Mouse (Mus musculus) regulatory T cell (primary cell): ENCODE data around the gene Gm20388.
"Not testable (repeated sequence)": the region's sequence is repeated elsewhere in the genome, so short reads cannot be mapped to it uniquely, and the experiment has no call there.

Experiments
- in situ Hi-C: fragments of 300-600 bp; cut with MboI, MseI; formaldehyde crosslinking; loops from one replicate; pipeline ENCODE4 v1.15.1; 2025; ENCODE audit warnings: high pct_unique_total_duplicates

Gm20388 gene

GRCm38 (mm10) chr8:121301978-121302649 lies 1391.5 kb downstream of the Gm20388 start:
- in situ Hi-C loops: no loop called here

DNA sequence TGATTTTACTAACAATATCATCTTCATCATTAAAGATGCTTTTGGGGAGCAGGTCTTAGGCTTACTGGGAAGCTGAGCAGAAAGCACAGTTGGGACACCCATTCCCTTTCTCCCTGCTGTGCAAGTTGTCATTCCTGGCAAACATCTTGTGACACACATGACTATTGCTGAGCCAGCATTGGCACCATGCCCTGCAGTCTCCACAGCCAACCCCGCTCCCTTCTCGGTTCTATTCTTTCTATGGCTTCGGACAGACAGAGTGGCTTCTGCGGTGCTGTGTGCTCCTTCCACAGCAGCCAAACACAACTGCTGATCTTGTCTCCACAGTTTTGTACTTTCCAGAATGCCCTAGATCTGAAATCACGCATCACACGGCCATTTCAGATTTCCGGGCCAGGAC lies 1397.1 kb downstream of the Gm20388 start:
- in situ Hi-C loops: no loop called here

DNA sequence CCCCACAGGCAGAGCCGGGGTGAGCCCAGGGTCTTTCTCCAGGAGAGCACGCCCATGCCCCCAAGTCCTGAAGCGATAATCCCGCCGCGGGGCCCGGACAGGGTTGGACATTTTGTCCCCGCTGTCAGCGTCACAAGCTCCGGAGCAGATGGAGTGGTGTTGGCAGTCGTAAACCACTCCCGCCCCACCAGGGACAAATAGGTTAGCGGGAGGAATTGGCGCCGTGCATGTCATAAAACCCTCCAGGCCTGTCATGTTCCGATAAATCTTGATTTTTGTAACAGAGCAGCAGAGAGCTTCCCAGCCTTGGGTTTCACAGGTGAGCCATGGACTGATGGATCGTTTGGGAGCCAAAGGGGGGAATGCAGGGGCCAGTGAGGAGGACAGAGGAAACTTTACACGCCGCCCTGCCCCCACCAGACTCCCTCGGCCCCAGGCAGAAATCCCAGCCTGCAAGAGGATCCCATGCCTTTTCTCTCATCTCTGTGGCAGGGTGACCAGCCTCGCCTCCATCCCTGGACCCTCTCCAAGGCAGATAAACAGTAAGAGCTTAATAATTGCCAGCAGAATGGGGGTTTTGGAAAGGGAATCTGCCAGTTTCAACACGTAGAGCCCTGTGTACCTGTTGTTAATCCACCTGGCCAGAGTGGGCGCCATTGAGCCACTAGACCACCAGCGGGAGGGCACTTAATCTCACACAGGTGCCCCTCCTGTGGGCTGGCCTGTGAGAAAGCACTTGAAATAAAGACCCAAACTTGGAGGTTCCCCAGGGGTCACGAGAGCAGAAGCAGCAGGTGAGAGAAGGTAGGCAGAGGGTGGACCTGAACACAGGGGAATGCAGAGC lies 1400.6 kb downstream of the Gm20388 start:
- in situ Hi-C loops: no loop called here

DNA sequence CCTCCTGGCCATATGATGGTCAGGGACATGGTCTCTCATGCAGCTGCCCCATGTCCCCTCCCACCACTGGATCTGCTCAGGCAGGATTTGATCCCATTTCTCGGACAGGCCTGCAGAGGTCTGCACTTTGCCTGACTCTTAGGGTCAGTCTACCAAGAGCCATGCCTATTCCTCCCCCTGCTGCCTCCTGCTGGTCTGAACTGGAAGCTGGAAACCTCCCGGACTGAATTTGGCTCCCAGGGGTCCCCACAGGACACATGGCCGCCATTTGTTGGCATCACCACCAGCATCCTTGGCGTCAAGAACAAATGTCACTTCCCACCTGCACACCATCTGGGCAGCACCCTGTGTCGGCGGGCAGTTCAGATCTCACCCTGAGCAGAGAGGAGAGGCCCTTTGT lies 1402.8 kb downstream of the Gm20388 start:
- in situ Hi-C loops: no loop called here

- in situ Hi-C loops: no loop called here
Measured at GRCm38 (mm10) chr8:121314036-121314435, 1403.4 kb downstream of the Gm20388 start.

DNA sequence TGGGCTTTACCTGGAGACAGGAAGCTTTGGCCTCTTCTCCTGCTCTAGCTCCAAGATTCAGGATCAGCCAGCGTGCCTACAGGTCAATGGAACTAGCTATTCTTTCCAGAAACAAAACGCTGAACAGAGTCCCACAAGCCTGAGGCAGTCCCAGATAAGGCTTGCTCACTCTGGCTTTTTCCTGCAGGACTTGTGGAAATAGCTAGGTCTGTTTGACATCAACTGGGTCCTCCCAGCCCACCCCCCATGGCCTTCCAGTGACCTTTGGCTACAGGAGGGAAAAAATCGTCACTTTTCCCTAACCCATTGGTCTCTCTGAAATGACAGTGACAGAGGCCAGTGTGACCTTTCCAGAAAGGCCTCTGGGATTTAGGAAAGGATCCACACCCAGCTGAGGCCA lies 1404.9 kb downstream of the Gm20388 start:
- in situ Hi-C loops: no loop called here

GRCm38 (mm10) chr8:121316009-121316408 lies 1405.4 kb downstream of the Gm20388 start:
- in situ Hi-C loops: no loop called here

DNA sequence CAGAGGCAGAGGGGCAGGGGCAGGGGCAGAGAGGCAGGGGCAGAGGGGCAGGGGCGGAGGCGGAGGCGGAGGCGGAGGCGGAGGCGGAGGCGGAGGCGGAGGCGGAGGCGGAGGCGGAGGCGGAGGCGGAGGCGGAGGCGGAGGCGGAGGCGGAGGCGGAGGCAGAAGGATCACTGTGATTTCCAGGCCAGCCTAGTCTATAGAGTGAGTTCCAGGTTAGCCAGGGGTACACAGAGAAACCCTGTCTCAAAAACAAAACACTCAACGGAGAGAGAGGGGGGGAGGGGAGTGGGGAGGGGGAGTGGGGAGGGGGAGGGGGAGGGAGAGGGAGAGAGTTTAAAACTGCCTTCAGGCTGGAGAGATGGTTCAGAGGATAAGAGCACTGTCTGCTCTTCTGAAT lies 1408.1 kb downstream of the Gm20388 start:
- in situ Hi-C loops: not testable (repeated sequence)

DNA sequence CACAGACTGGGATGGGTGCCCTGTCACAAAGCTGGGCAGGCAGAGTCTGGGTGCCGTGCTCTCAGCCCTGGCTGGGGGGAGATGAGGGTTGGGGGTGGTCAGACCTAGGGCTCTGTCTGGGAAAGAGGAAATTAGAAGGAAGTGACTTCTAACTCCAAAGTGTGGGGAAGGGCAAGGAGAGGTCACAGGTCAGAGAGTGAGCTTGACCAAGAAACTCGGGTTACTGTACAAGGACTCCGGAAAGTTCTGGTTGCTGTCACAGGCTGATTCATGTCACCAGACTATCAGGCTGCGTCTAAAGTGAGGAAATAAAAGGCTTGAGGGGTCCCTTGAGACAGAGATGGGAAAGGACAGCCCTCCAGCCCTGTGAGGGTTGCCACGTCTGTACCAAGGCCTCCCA lies 1408.8 kb downstream of the Gm20388 start:
- in situ Hi-C loops: no loop called here

DNA sequence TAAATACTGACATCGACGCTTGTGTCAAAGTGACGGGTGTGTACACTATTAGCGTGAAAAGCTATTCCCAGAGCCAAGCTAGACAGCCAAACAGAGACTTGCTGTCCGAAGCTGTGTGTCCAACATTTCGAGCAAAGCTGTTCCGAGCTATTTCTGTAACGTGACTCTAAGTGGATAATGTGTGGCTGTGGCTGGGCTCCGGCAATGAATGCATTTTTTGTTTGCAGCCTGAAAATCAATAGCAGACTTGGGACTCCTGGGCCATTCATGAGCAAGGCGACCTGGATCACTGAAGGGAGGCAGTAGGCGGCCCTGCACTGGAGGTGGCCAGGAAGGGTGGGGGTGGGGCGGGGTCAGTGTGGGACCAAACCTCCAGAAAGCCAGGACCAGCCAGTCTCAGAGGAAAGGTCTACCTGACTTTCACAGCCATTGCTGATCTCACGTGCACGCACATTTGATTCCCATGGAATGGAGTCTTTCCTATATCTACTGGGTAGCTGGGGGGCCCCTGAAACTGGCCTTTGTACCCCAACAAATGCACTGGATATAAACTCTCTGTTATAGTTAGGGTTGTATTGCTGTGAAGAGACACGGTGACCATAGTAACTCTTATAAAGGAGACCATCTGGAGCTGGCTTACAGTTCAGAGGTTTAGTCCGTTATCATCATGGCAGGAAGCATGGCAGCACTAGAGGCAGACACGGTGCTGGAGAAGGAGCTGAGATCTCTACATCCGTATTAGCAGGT lies 1415.7 kb downstream of the Gm20388 start:
- in situ Hi-C loops: no loop called here

- in situ Hi-C loops: no loop called here
Measured at GRCm38 (mm10) chr8:121332436-121332835, 1421.8 kb downstream of the Gm20388 start.

DNA sequence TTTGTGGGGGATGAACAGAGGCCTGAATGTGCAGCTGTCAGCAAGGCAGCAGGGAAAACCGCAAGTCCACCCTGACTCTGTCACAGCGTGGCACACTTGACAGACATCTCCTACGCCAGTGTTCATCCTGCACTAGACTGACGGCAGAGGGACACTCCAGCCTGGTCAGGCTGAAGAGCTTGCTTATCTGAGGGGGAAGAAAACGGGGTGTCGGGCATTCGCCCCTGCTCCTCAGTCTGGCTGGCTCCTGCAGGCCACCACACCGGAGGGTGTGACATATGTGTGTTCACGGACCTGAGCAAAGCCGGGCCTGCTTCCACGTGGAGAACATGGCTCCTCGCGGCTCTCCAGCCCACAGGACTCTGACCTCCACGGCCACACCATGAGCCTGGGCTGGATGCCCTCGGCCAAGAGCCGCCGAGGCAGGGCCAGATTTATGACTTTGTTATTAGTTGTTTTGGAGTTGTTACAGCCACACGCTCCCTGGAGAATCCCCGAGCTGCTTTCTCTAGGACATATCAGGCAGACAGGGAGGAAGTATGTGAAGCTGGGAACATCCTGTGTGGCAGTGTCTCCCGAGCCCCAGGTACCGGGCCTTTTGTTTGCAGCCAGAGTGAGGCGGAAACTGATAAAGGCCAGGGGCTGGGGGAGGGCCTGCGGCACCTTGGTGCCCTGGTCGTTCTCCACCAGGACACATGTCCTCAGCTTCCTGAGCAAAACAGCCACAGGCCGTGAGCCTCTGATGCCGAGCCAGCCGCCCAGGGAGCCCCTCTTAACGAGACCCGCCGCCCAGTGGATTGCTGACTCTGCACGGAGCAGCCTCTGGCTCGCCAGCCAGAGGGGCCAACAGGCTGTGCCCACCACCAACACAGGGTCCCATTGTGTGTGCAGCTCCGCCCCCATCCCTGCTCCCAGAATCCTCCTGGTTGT lies 1424.1 kb downstream of the Gm20388 start:
- in situ Hi-C loops: no loop called here

DNA sequence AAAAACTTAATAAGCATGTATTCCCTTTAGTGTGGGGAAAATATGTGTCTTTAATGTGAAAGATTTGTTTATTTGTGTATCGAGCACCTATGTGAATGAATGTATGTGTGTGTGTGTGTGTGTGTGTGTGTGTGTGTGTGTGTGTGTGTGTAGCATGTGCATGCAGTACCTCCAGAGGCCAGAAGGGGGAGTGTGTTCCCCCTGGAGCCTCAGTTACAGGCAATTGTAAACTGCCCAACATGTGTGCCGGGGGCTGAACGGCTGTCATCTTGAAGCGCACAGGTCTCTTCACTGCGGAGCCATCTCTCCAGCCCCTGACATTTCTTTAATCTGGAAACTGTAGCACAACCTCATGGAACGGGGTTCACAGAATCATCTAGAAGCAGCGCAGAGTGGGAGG lies 1425.0 kb downstream of the Gm20388 start:
- in situ Hi-C loops: no loop called here

- in situ Hi-C loops: no loop called here
Measured at GRCm38 (mm10) chr8:121342931-121343330, 1432.3 kb downstream of the Gm20388 start.

DNA sequence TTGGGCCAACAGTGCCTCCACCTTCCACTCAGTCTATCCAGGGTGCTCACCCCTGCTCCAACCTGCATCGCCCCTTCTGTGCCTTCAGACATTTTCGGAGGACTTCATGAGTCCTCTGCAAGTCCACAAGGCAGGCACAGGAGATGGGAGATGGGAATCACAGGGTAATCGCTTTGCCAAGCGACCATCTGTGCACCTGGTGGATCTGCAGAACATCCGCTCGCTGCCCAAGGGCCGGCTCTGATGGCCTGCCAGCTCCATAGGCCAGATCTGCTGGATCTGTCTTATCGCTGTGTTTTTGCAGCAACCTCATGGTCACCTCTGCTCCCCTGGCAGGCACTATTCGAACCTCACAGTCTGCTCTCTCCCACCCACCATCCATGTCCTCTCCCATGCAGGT lies 1433.8 kb downstream of the Gm20388 start:
- in situ Hi-C loops: no loop called here

- in situ Hi-C loops: no loop called here
Measured at GRCm38 (mm10) chr8:121346175-121346574, 1435.5 kb downstream of the Gm20388 start.

- in situ Hi-C loops: no loop called here
Measured at GRCm38 (mm10) chr8:121346862-121347261, 1436.2 kb downstream of the Gm20388 start.

- in situ Hi-C loops: no loop called here
Measured at GRCm38 (mm10) chr8:121348998-121349397, 1438.4 kb downstream of the Gm20388 start.

- in situ Hi-C loops: no loop called here
Measured at GRCm38 (mm10) chr8:121350803-121351202, 1440.2 kb downstream of the Gm20388 start.

GRCm38 (mm10) chr8:121354844-121355243 lies 1444.2 kb downstream of the Gm20388 start:
- in situ Hi-C loops: no loop called here

DNA sequence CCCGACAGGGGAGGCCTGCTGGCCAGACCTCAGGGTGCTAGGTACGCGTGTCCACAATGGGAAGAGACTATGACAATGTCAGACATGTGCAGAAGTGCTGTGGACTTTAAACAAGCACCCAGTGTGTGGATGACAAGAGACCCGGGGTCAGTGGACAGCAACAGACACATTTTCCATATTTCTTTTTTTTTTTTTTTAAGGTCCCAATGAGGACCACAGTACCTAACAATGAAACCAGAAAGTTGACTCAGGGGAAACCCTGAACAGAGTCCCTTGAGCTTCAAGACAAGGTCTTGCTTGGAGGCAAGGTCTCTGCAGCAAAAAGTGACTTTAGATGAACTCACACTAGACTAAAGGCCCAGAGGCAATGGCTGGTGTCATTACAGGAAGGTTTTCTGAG lies 1446.8 kb downstream of the Gm20388 start:
- in situ Hi-C loops: no loop called here
